Mouse (Mus musculus) liver, embryonic 14.5 days (tissue): ENCODE results near the gene Pbrm1. TPM values are rescaled to one million over a fixed set of nuclear protein-coding genes. Genes with fewer than 3 reads are reported as not detected.

Source experiments
- ATAC-seq: fragments of 200-750 bp; cut with Nextera tagmentation; 2 replicates; pipeline ENCODE4 v1.8.0; 2017; ENCODE audit warnings: moderate number of reproducible peaks, mild to moderate bottlenecking, moderate library complexity; ENCODE audit not compliant: insufficient read depth
- DNase-seq, 3 experiments: peaks; one replicate each; pipeline ENCODE4 v3.0.0-alpha.2; 2012 to 2013; ENCODE audit warnings: low read depth in 3 of 3, low spot score in 3 of 3
- H3K27ac ChIP-seq: fragments of 300-500 bp; sonication (generic); 2 replicates; pipeline ENCODE4 v1.5.1; 2014; ENCODE audit warnings: moderate library complexity, mild to moderate bottlenecking, control low read depth, inconsistent platforms
- H3K27me3 ChIP-seq: fragments of 300-500 bp; sonication (generic); 2 replicates; pipeline ENCODE4 v1.6.1; 2014; ENCODE audit warnings: mild to moderate bottlenecking, low read length, moderate library complexity; ENCODE audit not compliant: control insufficient read depth, insufficient read depth
- H3K36me3 ChIP-seq: fragments of 300-500 bp; sonication (generic); replicated peaks from 2 replicates; pipeline ENCODE4 v1.6.1; 2014; ENCODE audit warnings: low read depth; ENCODE audit not compliant: control insufficient read depth, insufficient read depth
- H3K4me1 ChIP-seq, 2 experiments: fragments of 200-500 bp in 1 of 2; fragments of 300-500 bp in 1 of 2; sonication (generic) in 1 of 2; replicated peaks; 2 replicates each; pipeline ENCODE4 v1.6.1; 2012 to 2014; ENCODE audit warnings: antibody characterized with exemption in 1 of 2, inconsistent platforms in 1 of 2, low read length in 1 of 2; ENCODE audit not compliant: control insufficient read depth in 2 of 2, insufficient read depth in 2 of 2
- H3K4me2 ChIP-seq: fragments of 300-500 bp; sonication (generic); 2 replicates; pipeline ENCODE4 v1.6.1; 2014; ENCODE audit warnings: low read depth, mild to moderate bottlenecking, control low read depth, moderate library complexity
- H3K4me3 ChIP-seq, 2 experiments: fragments of 200-500 bp in 1 of 2; fragments of 300-500 bp in 1 of 2; sonication (generic) in 1 of 2; 2 replicates each; pipeline ENCODE4 v1.5.1; 2012 to 2014; ENCODE audit warnings: low read depth in 2 of 2, low read length in 2 of 2, mild to moderate bottlenecking in 2 of 2, control low read depth in 1 of 2, inconsistent platforms in 1 of 2, moderate library complexity in 1 of 2; ENCODE audit not compliant: insufficient read depth in 1 of 2
- H3K9ac ChIP-seq: fragments of 300-500 bp; sonication (generic); replicated peaks from 2 replicates; pipeline ENCODE4 v1.6.1; 2014; ENCODE audit warnings: mild to moderate bottlenecking, control low read depth, moderate library complexity
- H3K9me3 ChIP-seq: fragments of 300-500 bp; sonication (generic); 2 replicates; pipeline ENCODE4 v1.6.1; 2016; ENCODE audit warnings: low read length, mixed read lengths; ENCODE audit not compliant: control insufficient read depth
- CTCF ChIP-seq: IDR thresholded peaks from 2 replicates; pipeline ENCODE4 v1.5.1; 2016; ENCODE audit warnings: antibody characterized with exemption, low read depth, control low read depth
- EP300 ChIP-seq: IDR thresholded peaks from 2 replicates; pipeline ENCODE4 v1.6.1; 2016; ENCODE audit warnings: antibody characterized with exemption, low read depth
- WGBS: fragments of 180-500 bp; shearing (Covaris S2); extraction: QIAGEN DNeasy Blood & Tissue Kit; methylation state at CpG from one replicate; pipeline ENCODE4 v1.1.7; 2014; ENCODE audit not compliant: insufficient replicate concordance; 5-methylcytosine and 5-hydroxymethylcytosine counted together
- polyA plus RNA-seq, 2 experiments: library from polyadenylated mRNA; depleted of rRNA in 1 of 2; stranded (reverse) in 1 of 2; unstranded in 1 of 2; fragments of >200 nt; fragmentation: Nextera tagmentation in 1 of 2; extraction: Ambion mirVana in 1 of 2; gene quantifications; 2 replicates each; pipeline versions ENCODE4 v1.2.1 to v1.2.3; 2012 to 2014

Gene Pbrm1
- polyA plus RNA-seq, 2 experiments: 10.3 to 35.3 TPM

GRCm38 (mm10) chr14:31115522-31115921 is 96.6 kb downstream of the Pbrm1 start:
- Histone ChIP-seq H3K9ac (no peak overlapping the region), H3K36me3 (peaks cover 55% of the 10 kb centered on the region), H3K4me1 (peaks cover 9 to 17% of the 10 kb centered on the region in 2 experiments), H3K27me3 (no peaks in the 10 kb centered on the region), H3K4me2 (no peak overlapping the region), H3K9me3 (no peaks in the 10 kb centered on the region), H3K4me3 (no peak overlapping the region), H3K27ac (no peak overlapping the region)
- no peak for TF ChIP-seq EP300
- no peak for TF ChIP-seq CTCF
- ATAC-seq (no peak), DNase-seq (no peak)
- WGBS: 48% methylated on average over 2 of the region's 2 CpGs

GRCm38 (mm10) chr14:31125106-31126075 is 106.5 kb downstream of the Pbrm1 start:
- Histone ChIP-seq H3K27ac (peak overlapping the region; percentile 62), H3K36me3 (peaks cover 11% of the 10 kb centered on the region), H3K4me3 (no peak overlapping the region), H3K9ac (no peak overlapping the region; the same call in 1 of the 2 replicates), H3K4me1 (peaks cover 36% of the 10 kb centered on the region in 2 experiments), H3K4me2 (peak overlapping the region; percentile 75), H3K27me3 (no peaks in the 10 kb centered on the region), H3K9me3 (no peaks in the 10 kb centered on the region)
- DNase-seq: no peak
- ATAC-seq: no peak
- TF ChIP-seq EP300 (no peak), CTCF (no peak)
- WGBS: 56% methylated on average over 9 of the region's 9 CpGs

GRCm38 (mm10) chr14:31126826-31127225 is 107.9 kb downstream of the Pbrm1 start:
- H3K27ac ChIP-seq: peak overlapping the region; percentile 59
- DNase-seq (no peak), ATAC-seq (no peak)
- H3K9me3 ChIP-seq: no peaks in the 10 kb centered on the region
- peak overlapping the region; percentile 45 to 55 for H3K4me3 ChIP-seq
- no peaks in the 10 kb centered on the region for H3K27me3 ChIP-seq
- H3K9ac ChIP-seq: peak overlapping the region; percentile 40; the same call in 1 of the 2 replicates
- peak overlapping the region; percentile 75 for H3K4me2 ChIP-seq
- TF ChIP-seq CTCF: no peak
- no peak for TF ChIP-seq EP300
- 51% methylated on average over 8 of the region's 8 CpGs for whole genome bisulfite sequencing
- peaks cover 37 to 38% of the 10 kb centered on the region in 2 experiments for H3K4me1 ChIP-seq
- H3K36me3 ChIP-seq: peaks cover 7% of the 10 kb centered on the region

GRCm38 (mm10) chr14:31128101-31128825 is 109.3 kb downstream of the Pbrm1 start:
- Histone ChIP-seq H3K4me3 (peak overlapping the region; percentile 86 to 91), H3K27me3 (no peaks in the 10 kb centered on the region), H3K4me1 (peaks cover 47 to 52% of the 10 kb centered on the region in 2 experiments), H3K4me2 (peak overlapping the region; percentile 99), H3K36me3 (peaks cover 2% of the 10 kb centered on the region), H3K27ac (peak overlapping the region; percentile 81), H3K9me3 (no peaks in the 10 kb centered on the region), H3K9ac (peak overlapping the region; percentile 88)
- 3% methylated on average over 23 of the region's 23 CpGs for WGBS
- peak; percentile 13; the same call in 1 of the 2 replicates for ATAC-seq
- TF ChIP-seq EP300: no peak
- no peak for TF ChIP-seq CTCF
- no peak for DNase-seq

- Histone ChIP-seq H3K4me2 (peak within 1 kb of the TSS; percentile 99), H3K9me3 (no peaks in the 10 kb centered on the region), H3K9ac (peak within 1 kb of the TSS; percentile 88), H3K4me3 (peak within 1 kb of the TSS; percentile 86 to 91), H3K27me3 (no peaks in the 10 kb centered on the region), H3K4me1 (peaks cover 47 to 55% of the 10 kb centered on the region in 2 experiments), H3K27ac (peak within 1 kb of the TSS; percentile 81), H3K36me3 (no peaks in the 10 kb centered on the region; the same call in none of the 2 replicates)
- TF ChIP-seq EP300: no peak
- TF ChIP-seq CTCF: peak; percentile 87
- WGBS: under 1% methylated on average over 33 of the region's 33 CpGs
- ATAC-seq (peak; percentile 90), DNase-seq (peak; percentile 98 to 99 (median 98))
These were observed 109.9 kb downstream of the Pbrm1 start, which contains the start of gene Smim4 for GRCm38 (mm10) chr14:31128826-31129219. Gene Smim4, minus strand, starts transcription at chr14:31128956.
